Mouse (Mus musculus): Measurements from ENCODE around the gene Fbf1. TPM values are rescaled to one million over a fixed set of nuclear protein-coding genes. Genes with fewer than 3 reads are reported as not detected.
"Not testable (repeated sequence)": the region's sequence is repeated elsewhere in the genome, so short reads cannot be mapped to it uniquely, and the experiment has no call there.

The Fbf1 gene
- total RNA-seq, 1 experiment from 2014 or later = 12.9 TPM

DNA sequence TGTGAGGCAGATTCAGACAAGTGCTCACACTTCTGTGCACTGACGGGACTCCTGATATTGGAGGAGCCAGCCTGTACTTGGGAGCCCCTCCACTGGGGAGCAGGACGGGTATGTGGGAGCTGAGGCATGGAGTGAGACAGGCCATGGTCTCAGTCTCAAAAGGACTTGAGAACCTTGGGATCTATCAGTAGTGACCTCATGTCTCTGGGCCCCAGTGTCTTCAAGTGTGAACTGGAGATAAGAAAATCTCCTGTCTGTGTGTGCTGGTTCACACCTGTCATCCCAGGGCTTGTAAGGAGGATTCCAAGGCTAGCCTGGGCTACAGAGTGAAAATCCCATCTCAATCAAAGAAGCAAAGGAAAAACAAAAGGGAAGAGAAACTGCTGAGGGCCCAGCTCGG is 24.5 kb downstream of the Fbf1 start:
- ATAC-seq (replicated peaks; ENCODE audit: insufficient number of reproducible peaks, low FRiP score, low TSS enrichment, poor library complexity, severe bottlenecking) = no peak

DNA sequence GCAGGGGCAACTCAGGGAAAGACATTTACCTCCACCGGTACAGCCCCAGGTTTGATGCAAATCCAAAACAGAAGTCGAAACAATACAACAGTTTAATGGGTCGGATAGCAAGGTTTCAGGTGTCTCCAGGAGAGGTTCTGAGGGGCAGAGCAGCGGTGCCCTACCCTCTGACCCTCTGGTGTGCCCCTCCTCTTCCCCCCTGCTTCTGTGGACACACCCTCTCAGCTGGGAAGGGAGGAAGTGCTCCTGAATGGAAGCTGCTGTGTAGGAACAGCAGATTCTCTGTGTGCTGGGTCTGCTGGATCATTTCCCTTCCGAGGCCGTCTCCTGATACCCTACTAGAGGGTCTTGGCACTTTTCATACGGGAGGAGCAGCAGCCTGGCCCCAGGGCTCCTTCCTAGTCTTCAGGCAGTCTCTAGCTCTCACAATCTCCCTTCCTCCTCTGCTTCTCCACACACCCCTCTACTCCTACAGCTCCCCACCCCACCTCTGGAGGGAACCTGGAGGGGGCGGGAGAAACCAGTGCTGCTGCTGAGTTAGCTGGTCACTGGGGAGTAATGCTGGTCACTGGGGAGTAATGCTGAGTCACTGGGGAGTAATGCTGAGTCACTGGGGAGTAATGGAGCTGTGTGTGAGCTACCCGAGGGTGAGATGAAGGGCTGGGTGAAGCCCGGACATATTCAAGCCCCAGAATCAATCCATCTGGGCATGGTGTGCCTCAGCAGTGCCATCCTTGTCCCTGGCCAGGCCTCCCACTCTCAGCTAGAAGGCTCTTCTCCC is 25.6 kb downstream of the Fbf1 start:
- no peak for ATAC-seq (replicated peaks; ENCODE audit: insufficient number of reproducible peaks, low FRiP score, low TSS enrichment, poor library complexity, severe bottlenecking)

DNA sequence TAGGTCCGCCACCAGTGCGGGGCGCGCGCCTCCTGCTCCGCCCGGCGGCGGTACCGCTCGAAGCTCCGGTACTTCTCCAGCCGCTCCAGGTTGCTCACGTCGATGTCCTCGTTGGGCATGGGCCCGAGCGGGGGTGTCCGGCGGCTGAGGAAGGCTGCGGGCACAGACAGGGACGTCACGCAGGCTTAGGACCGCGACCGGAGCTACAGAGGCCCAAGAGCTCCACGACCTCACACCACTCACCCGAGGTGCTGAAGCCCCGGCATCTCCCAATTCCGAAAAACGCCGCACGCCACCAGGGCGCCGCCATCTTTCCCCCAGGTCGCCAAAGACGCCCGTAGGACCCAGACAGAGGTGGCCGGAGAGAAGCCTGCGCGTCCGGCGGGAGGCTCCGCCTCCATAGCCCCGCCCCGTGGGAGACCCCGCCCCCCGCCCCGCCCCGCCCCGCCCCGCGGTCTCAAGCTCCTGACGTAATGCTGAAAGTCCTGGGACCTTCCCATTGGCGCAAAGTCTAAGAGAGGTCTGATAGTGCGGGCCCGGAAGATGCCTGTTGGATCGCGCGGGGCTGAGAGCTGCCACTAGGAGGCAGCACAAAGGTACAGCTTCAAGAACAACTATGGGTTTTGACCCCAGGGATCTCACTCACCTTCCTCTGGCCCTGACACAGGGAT is 29.4 kb downstream of the Fbf1 start, which contains the start of gene Mrpl38:
Gene Mrpl38 (minus strand): TSS at position 401 of the 671 bp plus-strand sequence.
- ATAC-seq (replicated peaks; ENCODE audit: insufficient number of reproducible peaks, low FRiP score, low TSS enrichment, poor library complexity, severe bottlenecking) = peak; percentile 93

DNA sequence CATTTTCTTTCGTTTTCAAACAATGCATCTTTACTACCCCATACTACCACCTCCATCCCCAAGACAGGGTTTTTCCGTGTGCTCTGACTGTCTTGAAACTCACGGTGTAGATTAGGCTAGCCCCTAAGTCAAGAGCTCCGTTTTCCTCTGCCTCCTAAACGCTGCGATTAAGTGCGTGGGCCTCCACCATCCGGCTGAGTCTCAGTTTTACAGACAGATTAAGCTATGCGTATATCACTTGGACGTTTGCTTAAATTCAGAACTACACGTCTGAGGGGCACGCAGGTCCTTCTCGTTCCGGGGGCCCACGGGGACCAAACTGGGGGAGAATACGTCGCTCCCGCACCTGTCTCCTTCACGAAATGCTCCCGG is 29.9 kb downstream of the Fbf1 start:
- no peak for ATAC-seq (replicated peaks; ENCODE audit: insufficient number of reproducible peaks, low FRiP score, low TSS enrichment, poor library complexity, severe bottlenecking)

DNA sequence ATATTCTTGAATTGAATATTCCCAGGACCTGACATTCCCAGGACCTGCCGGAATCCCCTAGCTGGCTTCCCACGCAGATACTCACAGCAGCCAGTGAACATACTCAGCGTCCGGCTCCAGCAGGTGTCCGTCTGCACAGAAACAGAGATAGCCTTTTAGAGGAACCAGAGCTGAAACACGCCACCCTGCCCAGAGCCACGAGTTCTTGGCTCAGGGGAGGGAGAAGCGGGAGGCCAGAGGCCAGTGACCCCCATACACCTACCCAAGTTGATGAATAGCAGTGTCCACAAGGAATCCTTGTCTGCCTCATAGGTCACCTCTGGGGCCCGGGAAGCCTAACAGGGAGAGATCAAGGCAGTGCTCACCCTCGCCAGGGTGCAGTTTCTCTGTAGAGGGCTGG is 33.8 kb downstream of the Fbf1 start:
- ATAC-seq (replicated peaks; ENCODE audit: insufficient number of reproducible peaks, low FRiP score, low TSS enrichment, poor library complexity, severe bottlenecking) = no peak

DNA sequence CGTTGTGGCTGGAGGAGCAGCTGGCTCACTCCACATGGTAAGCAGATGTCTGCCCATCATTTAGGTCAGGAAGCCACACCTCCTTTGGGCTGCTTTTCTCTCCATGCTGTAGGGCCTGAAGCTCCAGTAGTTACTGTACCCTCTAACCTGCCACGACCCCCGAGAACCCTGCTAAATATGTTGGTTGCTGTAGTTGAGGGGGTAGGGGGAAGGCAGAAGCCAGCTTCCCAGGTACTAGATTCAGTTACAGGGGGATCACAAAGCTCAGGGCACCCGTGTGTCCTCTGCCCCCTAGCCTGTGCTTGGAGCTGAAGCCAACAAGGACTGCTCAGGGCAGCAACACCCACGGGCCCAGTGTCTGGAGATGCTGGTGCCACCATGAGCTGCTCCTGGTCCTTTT is 34.5 kb downstream of the Fbf1 start:
- ATAC-seq (replicated peaks; ENCODE audit: insufficient number of reproducible peaks, low FRiP score, low TSS enrichment, poor library complexity, severe bottlenecking) = no peak

DNA sequence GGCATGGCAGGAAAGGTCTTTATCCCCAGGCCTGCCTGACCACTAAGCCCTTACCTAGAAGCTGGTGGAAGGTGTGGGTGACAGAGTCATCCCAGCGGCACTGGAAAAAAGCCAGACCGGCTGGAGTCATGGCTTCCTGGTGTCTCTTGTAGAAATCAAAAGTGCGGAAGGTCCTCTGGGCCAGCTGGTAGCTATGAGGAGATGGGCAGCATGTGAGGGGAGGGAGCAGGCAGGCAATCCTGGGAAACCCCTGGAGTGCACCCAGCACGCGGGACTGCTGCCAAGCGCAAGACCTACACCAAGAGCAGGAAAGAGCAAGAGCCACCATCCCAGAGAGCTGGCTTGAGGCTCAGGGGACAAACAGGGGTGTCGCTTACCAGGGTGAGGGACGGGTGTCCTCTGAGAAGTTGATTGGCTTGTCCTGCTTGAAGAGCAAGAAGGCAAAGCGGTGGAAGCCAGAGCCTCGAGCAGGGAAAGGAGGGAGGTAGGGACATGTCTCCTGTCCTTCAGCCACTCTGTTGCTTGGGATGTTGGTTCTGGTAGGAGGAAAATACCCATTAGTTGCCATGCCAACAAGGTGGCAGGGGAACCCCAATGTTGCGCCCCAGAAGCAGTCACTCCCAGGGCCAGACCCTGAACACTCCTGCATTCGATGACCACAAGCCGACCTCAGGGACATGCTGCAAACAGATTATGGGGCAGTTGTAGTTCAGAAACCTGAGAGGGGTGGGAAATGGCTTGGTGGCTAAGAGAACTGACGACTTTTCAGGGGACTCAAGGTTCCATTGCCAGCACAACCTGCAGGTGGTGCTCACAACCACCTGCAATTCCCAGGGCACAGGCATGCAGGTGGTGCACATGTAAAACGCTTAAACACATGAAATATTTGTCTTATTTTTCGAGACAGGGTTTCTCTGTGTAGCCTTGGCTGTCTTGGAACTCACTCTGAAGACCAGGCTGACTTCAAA is 35.3 kb downstream of the Fbf1 start:
- ATAC-seq (replicated peaks; ENCODE audit: insufficient number of reproducible peaks, low FRiP score, low TSS enrichment, poor library complexity, severe bottlenecking) = no peak

DNA sequence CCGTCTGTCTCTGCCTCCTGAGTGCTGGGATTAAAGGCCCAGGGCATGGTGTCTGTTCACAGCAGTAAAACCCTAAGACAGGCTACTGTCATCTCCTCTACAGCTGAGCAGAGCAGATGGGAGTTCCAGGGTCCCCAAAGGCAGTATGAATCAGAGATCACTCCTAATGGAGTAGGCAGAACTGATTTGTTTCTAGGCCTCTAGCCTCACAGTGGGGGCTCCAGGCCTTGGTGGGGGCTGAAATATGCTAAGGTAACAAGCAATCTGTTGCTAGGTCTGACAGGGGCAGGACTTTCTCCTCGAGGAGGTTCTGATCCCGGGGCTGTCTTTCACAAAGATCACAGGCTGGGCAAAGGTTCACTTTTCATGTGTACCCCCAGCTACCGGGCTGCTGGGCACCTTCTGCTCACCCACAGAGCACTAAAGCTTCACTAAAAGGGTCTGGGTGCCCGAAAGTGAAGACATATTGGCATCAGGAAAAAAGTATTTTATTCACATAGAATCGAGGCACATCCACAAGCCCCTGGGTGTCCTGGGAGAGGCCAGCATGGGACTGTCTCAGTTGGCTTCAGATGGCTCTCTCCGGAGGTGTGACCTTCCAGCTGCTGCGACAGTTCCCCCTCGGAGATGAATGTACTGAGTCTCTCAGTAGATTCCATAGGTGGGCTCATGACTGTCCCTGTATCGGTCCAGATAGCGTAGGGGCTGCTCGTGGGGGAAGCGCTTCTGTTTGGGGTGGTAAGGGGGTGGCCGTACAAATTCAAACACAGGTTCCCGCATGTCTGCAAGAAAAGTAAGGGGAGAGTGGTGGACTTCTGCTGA is 36.4 kb downstream of the Fbf1 start:
- no peak for ATAC-seq (replicated peaks; ENCODE audit: insufficient number of reproducible peaks, low FRiP score, low TSS enrichment, poor library complexity, severe bottlenecking)

DNA sequence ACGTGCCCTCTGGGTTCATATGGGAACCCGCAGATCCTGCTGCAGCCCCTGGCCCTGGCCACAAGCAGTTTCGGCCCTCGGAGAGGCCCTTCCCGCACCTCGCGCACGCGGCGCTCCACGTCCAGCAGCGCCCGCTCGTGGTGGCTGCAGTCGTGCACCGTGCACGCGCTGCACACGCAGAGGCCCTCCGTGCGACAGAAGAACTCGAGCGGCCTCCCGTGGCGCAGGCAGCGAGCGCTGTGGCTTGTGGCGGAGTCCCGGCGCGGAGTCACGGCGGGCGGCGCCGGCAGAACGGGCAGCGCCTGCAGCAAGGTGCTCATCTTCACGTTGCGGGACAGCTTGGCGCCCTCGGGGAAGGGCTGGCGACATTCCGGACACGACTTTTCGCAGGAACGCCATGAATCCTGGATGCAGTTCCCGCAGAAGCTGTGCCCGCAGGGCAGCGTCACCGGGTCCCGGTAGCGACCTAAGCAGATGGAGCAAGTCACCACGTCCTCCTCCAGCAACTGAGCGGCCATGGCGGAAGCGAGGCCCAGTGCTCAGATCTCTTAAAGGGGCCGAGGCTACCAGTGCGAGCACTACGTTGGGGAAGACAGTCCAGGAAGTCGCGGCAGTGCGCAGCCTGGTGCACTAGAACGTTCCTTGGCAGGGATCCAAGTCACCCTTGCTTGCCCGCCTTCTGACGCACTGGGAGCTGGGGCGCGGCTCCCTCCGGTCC is 37.3 kb downstream of the Fbf1 start, which contains the start of gene Trim65:
Gene Trim65 (minus strand): TSS at position 641 of the 718 bp plus-strand sequence.
- ATAC-seq (replicated peaks; ENCODE audit: insufficient number of reproducible peaks, low FRiP score, low TSS enrichment, poor library complexity, severe bottlenecking) = peak; percentile 84

DNA sequence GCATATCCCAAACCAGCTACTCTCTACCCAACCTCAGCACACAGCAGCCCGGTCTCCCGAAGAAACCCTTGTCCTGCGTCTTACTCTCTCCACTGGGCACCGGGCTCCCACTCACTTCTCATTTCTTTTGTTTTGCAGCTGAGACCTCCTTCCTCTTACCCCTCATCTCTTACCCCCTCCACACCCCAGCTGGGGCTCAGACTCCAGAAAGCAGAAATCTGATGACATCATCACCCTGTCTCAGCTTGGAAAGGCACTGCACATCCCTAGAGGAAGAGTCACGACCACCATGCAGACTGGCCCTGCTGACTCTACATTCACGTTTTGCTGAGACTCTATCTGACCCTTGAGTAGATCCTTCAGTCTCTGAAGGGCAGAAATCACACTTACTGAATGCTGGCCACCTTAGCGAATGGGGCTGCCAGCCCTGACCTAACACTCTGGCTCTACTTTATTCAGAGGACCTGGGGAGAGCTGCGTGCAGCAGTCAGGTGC is 37.9 kb downstream of the Fbf1 start:
- peak; percentile 30 for ATAC-seq (replicated peaks; ENCODE audit: insufficient number of reproducible peaks, low FRiP score, low TSS enrichment, poor library complexity, severe bottlenecking)

DNA sequence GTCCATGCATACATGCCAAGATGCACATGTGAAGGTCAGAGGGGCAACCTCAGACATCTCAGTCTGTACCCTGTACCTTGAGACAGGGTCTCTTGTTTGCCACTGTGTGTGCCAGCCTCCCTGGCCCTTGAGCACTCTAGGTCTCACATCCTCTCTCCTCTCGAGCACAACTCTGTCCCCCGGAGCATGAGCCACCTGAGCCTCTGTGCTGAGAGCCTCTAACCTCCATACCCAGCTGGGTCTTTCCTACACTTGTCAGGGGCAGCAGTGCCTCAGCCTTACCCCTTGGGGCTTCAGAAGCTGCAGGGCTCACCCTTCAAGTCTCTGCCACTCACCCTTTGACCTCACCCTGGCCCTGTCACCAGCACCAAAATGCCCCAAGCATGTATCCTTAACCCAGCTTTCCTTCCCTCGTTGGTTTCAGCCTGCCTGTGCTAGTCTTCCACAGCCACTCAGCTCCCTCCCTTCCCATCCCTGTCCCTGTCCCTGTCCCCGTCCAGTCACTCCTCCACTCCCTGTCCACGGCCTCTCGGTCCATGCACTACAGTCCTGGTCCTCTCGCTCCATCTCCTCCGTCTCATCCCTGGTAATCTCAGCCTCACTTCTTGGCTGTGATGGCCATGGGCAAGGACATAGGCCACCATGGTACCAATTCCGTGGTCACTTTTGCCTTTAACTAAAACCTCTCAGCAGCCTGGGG is 38.7 kb downstream of the Fbf1 start:
- ATAC-seq (replicated peaks; ENCODE audit: insufficient number of reproducible peaks, low FRiP score, low TSS enrichment, poor library complexity, severe bottlenecking) = no peak

DNA sequence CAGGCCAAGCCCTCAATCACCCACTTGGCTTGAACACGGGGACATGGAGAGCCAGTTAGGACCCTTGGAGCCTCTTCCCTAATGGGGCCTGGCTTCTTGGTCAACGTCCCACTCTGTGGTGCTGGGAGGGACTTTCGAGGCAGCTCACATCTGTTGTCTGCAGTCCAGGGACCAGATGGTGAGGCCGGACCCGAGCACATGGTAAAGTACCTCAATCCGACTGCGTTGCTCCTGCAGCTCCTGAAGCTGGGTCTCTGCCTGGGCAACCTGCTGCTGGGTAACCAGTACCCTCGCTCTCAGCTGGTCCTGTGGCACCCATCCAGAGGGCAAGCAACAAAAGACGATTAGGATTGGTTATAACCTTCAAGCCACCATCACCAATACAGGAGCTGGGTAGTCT is 40.0 kb downstream of the Fbf1 start:
- no peak for ATAC-seq (replicated peaks; ENCODE audit: insufficient number of reproducible peaks, low FRiP score, low TSS enrichment, poor library complexity, severe bottlenecking)

DNA sequence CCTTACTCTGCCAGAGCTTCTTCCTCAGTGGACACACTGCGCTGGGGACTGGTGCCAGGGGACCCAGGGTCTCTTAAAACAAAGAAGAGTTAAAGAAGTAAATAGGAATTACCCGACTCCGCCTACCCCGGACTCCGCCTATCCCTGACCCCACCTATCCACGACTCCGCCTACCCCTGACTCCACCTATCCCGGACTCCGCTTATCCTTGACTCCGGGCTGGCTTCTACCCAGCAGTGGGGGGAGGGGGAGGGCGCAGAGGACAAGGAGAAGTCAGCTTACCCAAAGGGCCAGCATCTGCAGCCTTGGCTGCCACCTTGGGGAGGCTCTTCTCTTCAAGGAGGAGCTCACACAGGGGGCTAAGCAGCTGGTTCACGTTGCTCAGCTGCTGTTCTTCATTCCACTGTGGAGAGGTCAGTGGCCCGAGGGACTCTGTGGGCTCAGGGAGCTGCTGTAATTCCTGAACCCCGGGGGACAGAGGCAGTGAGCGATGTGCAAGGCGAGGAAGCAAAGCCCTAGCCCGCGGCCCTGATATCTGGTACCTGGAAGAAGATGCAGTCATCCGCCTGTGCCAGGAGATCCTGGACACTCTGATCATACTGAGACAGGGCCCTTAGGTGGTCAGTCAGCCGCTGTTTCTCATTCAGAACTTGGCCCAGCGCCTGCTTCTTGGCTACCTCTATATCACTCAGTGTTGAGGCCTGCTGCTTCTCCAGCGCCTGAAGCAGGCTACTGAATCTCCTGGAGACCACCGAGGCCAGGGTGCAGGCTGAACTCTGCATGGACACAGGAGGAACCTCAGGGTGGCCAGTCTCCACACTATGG is 40.6 kb downstream of the Fbf1 start, which contains the start of gene Trim47:
Gene Trim47 (minus strand): TSS at position 55 of the 825 bp plus-strand sequence.
- ATAC-seq (replicated peaks; ENCODE audit: insufficient number of reproducible peaks, low FRiP score, low TSS enrichment, poor library complexity, severe bottlenecking) = no peak

DNA sequence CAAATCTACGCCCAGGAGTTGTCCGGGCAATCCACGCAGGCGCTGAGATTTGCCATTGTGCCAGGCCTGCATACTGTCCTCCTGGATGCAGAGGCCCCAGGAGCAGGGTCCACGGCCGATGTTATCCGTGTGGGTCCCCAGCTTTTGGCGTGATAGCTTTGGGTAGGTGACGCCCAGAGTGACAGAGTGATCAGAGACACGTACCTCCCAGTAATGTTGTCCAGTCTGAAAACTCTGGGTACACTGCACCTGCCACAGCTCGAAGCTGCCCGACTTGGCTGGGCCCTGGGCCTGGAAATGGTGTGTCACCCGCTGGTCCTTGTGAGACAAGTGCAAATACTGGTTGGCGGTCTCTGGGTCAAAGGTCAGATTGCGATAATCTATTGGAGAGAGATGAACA is 41.7 kb downstream of the Fbf1 start:
- ATAC-seq (replicated peaks; ENCODE audit: insufficient number of reproducible peaks, low FRiP score, low TSS enrichment, poor library complexity, severe bottlenecking) = no peak

DNA sequence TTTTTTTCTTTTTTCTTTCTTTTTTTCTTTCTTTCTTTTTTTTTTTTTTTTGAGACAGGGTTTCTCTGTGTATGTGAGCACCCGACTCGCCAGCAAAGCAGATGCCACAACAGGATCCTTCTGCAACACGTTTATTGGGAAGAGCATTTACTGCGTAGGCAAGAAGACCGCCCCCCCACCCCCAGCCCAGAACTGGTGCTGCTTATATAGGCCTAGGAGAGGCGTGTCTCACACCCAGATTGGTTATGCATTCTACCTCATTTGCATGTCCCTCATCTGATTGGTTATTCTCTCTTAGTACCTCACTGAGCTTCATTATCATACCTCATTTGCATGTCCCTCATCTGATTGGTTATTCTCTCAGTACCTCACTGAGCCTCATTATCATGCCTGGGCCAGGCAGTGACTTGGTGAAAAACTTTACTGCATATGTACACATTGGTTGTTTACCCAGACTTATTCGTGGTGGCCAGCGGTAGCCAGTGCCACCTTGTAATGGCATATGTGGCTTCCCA is 46.2 kb downstream of the Fbf1 start:
- not testable (repeated sequence) for ATAC-seq (replicated peaks; ENCODE audit: insufficient number of reproducible peaks, low FRiP score, low TSS enrichment, poor library complexity, severe bottlenecking)

DNA sequence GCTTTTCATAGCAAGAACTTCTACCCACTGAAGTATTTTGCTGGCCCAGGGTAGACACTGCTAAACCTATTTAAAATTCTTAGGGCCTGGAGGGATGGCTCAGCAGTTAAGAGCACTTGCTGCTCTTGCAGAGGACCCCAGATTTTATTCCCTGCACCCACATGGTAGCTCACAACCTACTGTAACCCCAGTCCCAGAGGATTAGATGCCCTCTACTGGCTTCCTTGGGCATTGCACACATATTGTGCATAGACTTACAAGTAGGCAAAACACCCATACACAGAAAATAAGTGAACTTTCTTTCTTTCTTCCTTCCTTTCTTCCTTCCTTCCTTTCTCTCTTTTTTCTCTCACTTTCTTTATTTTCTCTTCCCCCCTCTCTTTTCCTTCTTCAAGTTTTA is 50.1 kb downstream of the Fbf1 start:
- no peak for ATAC-seq (replicated peaks; ENCODE audit: insufficient number of reproducible peaks, low FRiP score, low TSS enrichment, poor library complexity, severe bottlenecking)
